Mouse (Mus musculus): ENCODE measurements at regions not wholly inside any gene's neighbourhood (a gene's known extent, or its start where the extent isn't known, plus 50 kb on each side); places are given as distances from the start of the nearest gene placed in this dataset.

DNA sequence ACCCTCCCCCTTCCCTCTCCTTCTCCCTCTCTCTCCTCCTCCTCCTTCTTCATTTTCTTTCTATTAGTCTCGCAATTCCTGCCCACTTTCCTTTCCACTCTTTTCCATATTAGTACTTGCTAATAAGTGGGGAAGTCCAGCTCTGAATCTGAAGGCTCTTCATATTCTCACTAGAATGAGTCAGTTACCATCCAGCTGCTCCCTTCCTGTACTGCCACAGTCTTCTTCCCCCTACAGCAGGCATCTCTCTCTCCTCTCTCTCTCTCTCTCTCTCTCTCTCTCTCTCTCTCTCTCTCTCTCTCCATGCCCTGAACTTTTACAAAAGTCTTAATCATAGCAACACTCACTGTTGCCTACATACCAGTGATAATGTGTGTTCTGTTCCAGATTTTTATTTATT is 226.6 kb upstream of the Pter start:
- DNase-seq (ENCODE audit: low read depth): no peak

DNA sequence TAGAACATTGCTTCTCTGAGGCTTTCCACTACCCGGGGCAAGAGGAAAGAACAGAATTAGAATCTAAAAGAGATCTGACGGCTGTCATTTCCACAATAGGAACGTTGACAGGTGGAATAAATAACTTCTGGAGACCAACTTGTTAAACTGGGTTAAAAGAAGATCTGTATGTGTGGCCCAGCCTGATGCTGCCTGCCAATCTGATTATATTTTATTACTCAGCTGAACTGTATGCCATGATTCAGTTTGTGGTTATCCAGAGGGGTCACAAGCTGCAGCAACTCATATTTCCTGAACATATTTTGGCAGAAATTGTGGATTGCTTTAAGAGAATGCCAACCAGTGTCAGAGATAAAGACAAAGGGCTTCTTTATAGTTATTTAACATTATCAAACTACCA is 224.5 kb upstream of the Pter start:
- DNase-seq (ENCODE audit: low read depth): peak; percentile 64

DNA sequence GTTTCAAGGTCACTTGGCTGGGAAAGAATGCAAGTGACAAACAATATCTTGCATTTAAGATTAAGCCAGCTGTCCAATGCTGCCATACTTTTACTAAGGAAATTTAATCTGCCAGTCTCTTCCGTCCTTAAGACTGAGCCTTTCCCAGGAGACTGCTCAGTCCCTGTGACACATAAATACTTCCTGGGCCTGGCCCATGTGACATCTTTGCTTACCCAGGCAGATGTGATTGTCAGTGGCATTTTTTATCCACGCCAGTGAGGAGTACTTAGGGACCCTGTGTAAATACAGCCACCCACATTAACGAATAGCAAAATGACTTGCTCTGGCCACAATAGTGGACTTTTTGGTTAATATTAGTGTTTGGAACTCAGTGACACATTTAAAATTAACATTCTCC is 216.3 kb upstream of the Pter start:
- DNase-seq (ENCODE audit: low read depth): no peak

DNA sequence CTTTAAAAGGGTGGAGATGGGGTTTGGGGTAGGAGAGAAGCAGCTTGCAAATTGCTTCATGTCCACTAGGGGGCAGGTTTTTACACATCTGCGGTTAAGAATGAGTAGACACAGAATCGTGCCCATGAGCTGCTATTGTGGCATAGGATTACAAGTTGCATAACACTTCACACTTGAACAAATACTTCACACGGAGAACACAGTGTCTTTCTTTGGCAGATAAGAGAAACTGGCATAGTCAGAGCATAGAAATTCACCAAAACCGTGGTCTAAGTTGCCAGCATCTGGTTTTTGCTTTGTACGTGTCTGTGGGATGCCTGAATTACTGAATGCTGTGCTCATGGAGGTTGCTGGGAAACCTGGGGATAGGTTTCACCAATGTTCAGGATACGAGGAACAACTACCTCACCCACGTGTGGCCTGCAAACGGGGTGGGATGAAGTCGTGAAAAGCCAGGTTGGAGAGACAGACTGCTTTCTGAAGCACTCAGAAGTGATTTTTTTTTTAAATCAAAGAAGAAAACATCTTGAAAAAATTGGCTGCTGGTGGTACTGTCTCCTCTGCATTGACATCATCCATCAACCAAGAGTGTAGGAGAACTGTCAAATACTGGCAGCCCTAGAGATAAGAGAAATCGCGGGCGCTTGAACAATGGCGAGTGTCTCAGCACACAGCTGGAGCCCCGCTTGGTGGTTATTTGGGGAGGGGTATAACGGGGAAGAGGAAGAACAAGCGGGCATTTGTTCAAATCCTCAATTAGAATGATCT is 214.5 kb upstream of the Pter start:
- peak; percentile 86 for DNase-seq (ENCODE audit: low read depth)

DNA sequence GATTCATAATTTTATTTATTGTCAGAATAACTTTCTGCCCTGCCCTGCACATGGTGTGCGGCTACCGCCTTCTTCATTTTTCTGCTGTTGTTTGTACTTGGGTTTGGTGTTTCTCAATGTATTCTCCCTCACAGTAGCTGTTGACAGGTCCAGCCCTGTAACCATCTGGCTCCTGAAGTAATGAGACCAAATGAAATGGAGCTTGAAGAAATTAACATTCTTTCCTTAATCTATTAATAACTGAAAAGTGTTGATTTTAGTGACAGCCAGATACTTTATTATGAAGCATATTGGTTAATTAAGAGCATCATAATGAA is 214.0 kb upstream of the Pter start:
- no peak for DNase-seq (ENCODE audit: low read depth)

DNA sequence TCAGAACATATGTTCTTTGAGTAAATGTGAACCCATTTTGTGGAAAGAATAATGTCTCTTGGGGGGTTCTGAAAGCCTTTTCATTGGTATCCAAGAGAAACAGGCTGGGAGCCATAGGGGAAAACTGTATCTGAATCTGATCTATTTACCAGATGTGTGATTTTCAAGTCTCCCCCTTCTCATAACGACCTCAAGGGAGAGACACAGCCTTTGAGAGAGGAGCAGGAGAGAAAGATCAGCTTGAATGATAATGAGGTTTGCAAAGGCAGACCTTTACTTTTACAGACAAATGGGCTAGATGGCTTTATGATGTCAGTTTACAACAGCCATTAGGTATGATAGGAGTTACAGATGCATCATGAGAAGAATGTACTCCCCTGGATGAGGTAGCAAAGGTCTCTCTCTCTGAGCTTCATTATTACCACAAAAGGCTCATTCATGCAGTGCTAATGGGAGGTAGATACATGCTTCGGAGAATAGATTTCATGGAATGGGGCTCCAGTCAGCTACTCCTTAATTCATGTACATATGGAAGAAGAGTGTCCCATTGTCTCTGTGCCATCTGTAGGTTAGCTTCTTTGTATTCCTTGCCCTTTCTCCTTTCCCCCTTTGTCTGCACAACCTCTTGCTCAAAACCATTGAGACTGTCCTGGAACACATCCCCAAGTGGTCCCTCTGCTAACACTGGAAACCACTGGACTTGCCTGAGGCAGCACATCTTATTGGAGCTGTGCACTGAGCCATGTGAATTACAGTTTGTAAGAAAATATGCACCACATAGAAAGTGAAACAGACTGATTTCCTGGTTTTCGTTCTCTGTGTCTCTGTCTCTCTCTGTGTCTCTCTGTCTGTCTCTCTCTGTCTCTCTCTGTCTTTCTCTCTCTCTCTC is 207.5 kb upstream of the Pter start:
- no peak for DNase-seq (ENCODE audit: low read depth)

DNA sequence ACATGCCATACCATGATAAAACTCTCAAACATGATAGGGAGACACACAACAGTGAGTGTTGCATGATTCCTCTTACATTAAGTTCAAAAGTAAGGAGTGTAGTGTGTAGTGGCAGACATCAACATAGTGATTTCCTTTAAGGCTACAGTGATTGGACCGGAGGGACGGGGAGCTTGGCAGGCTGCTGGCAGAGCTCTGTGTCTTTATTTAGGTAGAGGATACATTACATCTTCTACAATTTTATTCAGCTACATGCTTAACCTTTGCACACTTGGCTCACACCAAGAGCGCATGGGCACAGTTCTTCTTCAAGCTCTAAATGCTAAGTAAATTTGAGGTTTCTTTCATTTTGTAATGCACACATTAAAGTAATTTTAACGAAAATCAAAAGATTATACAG is 194.6 kb upstream of the Pter start:
- DNase-seq (ENCODE audit: low read depth): no peak

GRCm38 (mm10) chr2:12737140-12737539 is 186.7 kb upstream of the Pter start:
- no peak for DNase-seq (ENCODE audit: low read depth)

DNA sequence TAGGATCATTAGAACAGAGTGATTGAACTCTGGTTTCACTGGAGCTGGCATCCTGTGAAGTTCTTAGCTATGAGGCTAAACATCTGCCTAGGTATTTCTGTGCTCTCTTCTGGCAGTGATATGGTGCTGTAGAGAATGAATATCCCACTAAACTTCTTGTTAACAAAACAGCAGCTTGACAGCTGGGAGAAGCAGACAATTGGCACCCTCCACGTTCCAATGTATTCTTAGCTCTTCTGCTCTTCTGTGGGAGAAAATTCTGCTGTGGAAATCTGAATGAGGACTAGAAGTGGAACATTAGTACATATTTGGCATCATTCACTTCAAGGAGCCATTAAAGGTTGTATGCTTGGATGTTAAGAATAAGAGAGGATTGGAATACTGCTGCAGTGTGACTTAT is 177.0 kb upstream of the Pter start:
- DNase-seq (ENCODE audit: low read depth): no peak

- no peak for DNase-seq (ENCODE audit: low read depth)
These were observed 165.0 kb upstream of the Pter start for GRCm38 (mm10) chr2:12758816-12759215.

DNA sequence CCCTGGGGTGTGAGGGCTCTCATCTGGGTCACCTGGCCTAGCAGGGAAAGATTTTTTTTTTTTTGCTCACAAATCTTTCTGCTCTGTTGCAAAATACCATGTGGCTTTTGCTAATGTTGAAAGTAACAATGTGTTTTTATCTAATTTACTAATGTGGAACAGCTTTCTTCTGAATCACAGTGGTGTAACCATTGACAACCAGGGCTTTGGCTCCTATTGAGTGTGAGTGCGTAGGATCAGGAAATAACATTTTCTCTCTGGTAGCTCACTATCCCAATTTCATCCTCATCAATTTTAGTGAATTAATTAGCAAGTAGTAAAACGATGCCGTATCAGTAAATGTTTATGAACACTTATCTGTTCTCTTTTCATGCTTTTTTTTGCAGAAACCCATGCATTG is 163.9 kb upstream of the Pter start:
- DNase-seq (ENCODE audit: low read depth): no peak

- peak; percentile 49 for DNase-seq (ENCODE audit: low read depth)
These were observed 162.4 kb upstream of the Pter start for GRCm38 (mm10) chr2:12761461-12761860.

GRCm38 (mm10) chr2:12764510-12764909 is 159.3 kb upstream of the Pter start:
- no peak for DNase-seq (ENCODE audit: low read depth)

DNA sequence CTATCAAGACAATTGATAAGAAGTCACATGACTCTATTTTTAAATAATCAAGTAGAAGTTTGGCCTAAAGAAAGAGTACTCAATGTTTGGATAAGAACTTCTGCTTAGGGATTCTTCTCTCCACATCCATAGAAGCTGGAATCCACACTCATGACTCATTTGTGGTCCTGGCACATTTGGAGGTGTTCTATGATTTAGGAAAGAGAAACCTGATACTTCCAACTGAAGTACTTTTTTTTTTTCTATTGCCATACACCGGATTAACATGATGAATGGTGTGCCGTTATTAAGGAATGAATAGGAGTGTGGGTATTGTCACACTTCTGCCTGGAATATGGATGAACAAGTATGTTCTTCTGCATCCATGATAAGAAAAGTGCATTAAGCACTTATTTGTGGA is 158.5 kb upstream of the Pter start:
- no peak for DNase-seq (ENCODE audit: low read depth)

DNA sequence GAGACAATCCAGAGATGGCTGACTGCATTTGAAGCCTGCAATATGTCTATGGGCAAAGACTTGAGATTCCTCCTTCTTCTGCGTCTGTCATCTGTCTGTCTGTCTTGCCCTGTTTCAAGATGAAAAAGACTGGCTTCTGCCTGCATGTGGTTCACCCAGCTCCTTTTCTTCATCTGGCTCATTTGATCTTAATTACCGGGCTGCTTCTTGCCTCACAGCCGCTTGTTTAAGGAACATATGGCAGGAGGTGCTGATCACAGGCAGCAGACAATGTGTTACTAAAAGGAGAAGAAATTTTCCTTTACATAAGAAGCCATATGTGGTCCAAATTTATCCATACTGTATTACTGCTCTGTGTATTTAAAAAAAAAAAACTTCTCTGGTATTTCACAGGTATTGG is 147.0 kb upstream of the Pter start:
- no peak for DNase-seq (ENCODE audit: low read depth)

GRCm38 (mm10) chr2:12777696-12778095 is 146.1 kb upstream of the Pter start:
- DNase-seq (ENCODE audit: low read depth): no peak

GRCm38 (mm10) chr2:12792596-12792995 is 131.2 kb upstream of the Pter start:
- DNase-seq (ENCODE audit: low read depth): no peak

GRCm38 (mm10) chr2:12797615-12798169 is 126.1 kb upstream of the Pter start:
- no peak for DNase-seq (ENCODE audit: low read depth)

DNA sequence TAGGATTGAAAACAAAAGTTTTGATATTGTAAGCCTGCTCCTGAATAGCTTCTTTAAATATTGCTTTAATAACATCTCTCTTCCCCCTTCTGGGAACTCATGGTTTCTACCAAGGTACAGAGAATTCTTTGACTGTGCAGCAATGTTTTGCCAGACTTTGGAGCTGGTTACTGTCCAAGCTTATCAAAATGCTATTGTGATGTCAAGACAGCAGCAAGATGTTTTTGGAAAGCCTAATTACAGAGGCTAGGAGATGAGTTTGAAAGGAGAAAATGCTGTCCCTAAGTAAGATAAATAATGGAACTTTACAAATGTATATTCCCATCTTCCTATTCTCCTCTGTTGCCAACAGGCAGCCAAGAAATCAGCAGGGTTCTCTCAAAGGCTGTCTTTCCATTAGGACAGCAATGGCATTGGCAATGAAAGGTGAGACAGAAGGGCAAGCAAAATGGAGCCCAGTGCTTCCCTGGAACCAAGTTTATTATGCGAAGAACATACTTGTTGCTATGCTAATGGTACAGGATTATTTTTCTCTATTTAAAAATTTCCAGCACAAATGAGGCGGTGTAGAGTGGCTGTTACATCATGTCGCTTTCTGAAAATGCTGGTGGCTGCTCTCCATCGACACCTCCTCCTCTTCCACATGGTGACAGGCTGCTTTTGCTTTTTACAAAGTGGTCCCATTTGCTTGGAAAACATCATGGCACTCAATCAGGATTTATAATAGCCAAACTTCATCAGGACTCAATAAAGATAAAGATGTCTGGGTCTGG is 124.5 kb upstream of the Pter start:
- DNase-seq (ENCODE audit: low read depth): no peak

- DNase-seq (ENCODE audit: low read depth): no peak
These were observed 121.2 kb upstream of the Pter start for GRCm38 (mm10) chr2:12802667-12803066.

DNA sequence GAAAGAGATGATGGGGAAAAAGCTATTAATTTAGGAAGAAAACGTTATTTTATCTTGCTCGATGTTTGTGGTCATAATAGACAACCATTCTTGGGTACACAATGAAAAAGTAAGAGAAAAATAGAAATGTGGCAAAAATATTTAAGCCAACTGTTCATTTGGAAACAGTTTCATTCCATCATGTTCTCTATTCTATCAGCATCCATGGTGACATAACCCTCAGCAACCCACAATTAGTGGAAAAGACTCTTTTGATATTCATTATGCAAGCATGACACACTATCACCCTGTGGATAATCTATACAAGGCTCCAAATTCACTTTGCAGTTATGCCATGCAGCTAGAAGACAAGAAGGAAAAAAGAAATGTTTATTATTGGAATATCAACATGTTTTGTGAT is 118.7 kb upstream of the Pter start:
- no peak for DNase-seq (ENCODE audit: low read depth)

- DNase-seq (ENCODE audit: low read depth): no peak
These were observed 115.4 kb upstream of the Pter start for GRCm38 (mm10) chr2:12808466-12808865.

DNA sequence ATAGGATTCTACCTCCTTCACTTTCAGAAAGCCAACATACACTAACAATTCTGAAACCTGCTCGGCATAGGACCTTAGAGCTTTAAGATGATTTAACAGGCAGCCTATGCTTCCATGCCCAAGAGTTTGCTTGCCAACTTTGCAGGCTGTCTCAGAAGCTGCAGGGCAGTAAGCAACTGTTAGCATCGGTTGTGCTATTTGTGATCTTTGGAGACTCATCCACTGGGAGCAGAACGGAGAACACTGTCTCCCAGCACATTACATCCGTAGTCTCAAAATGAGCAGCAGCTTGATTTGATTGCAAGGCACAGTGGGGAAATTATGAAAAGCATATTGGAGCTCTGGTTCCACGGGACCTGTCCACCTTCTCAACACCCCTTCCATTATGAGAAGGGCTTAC is 108.5 kb upstream of the Pter start:
- no peak for DNase-seq (ENCODE audit: low read depth)

All from fibroblast of lung, adult 2 months (primary cell).